Mouse (Mus musculus): ENCODE data around the gene Pglyrp1. TPM values are rescaled to one million over a fixed set of nuclear protein-coding genes. Genes with fewer than 3 reads are reported as not detected.
"Not testable (repeated sequence)": the region's sequence is repeated elsewhere in the genome, so short reads cannot be mapped to it uniquely, and the experiment has no call there.

Gene Pglyrp1
- 1 to 10 TPM; 1.3 to 2.2 TPM for total RNA-seq (2021)
- polyA plus RNA-seq (2012; rRNA removed): 2.3 and 12.7 TPM in 2 replicates
- long read RNA-seq, partial matches to known transcripts: 0 of 1 reads
- long read RNA-seq, other reads (novel, unspliced or antisense): 0 of 1 reads

DNA sequence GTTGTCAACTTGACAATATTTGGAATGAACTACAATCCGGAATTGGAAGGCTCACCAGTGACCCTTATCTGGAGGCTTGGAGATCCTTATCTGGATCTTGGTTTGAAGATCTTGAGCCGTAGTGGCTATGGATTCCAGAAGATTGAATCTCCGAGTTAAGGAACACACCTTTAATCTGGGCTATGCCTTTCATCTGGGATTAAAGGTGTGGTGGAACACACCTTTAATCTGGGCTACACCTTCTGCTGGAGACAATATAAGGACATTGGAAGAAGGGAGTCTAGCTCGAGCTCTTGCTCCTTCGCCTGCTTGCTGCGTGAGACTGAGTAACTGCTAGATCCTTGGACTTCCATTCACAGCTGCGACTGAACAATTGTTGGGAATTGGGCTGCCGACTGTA, at the start of gene Pglyrp1:
Gene Pglyrp1, plus strand, starts transcription at position 301 of the 400 bp plus-strand sequence.
- H3K36me3 ChIP-seq (ENCODE audit: control insufficient read depth, insufficient read depth, low read length); H3K79me2 ChIP-seq (replicated peaks; ENCODE audit: control insufficient read depth, insufficient read depth, low read length); H3K9ac ChIP-seq (ENCODE audit: low read depth, low read length); DNase-seq; H3K4me1 ChIP-seq (ENCODE audit: control insufficient read depth, insufficient read depth, low read length); H3K27ac ChIP-seq; intact Hi-C loops (cut with DNase I); H3K4me3 ChIP-seq; H3K27me3 ChIP-seq (ENCODE audit: control insufficient read depth, insufficient read depth, low read length): not testable (repeated sequence)
- 100% methylated on average over 1 of the region's 8 CpGs for WGBS

DNA sequence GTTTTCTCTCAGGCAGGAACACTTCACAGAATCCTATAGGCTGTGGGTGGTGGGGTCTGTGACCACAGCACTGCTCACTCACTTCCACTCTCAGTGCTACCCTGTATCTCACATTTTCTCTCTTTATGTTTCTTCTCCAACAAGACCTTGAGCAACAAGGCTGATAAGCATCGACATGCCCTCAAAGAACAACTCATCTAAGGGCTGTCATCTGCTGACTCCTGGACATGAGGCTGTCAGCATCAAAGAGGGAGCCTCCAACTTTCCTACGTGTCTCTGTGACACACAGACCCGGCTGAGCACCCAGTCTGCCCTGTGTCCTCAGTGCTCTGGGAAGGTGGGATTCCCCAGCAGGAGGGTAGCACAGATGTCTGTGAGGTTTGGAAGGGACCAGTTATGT, 49.6 kb upstream of the Pglyrp1 start, which contains the start of gene Psg17:
Gene Psg17, minus strand, starts transcription at position 101 of the 400 bp plus-strand sequence.
- no peaks in the 10 kb centered on the region for H3K79me2 ChIP-seq (replicated peaks; ENCODE audit: control insufficient read depth, insufficient read depth, low read length)
- H3K4me1 ChIP-seq (ENCODE audit: control insufficient read depth, insufficient read depth, low read length): no peaks in the 10 kb centered on the region
- no peaks in the 10 kb centered on the region for H3K36me3 ChIP-seq (ENCODE audit: control insufficient read depth, insufficient read depth, low read length)
- TF ChIP-seq CTCF (IDR thresholded peaks at IDR 0.05) (no peak), POLR2A (IDR thresholded peaks at IDR 0.05; ENCODE audit: insufficient read depth, low read depth, low read length) (no peak), EP300 (IDR thresholded peaks at IDR 0.05; ENCODE audit: insufficient read depth, low read depth, low read length) (no peak)
- H3K27me3 ChIP-seq (ENCODE audit: control insufficient read depth, insufficient read depth, low read length): no peaks in the 10 kb centered on the region
- 60% methylated on average over 3 of the region's 3 CpGs for WGBS
- no peak within 1 kb of the TSS for H3K27ac ChIP-seq
- no peak within 1 kb of the TSS for H3K4me3 ChIP-seq
- no peak for DNase-seq
- no peak within 1 kb of the TSS for H3K9ac ChIP-seq (ENCODE audit: low read depth, low read length)
- intact Hi-C loops (cut with DNase I): no loop called here

DNA sequence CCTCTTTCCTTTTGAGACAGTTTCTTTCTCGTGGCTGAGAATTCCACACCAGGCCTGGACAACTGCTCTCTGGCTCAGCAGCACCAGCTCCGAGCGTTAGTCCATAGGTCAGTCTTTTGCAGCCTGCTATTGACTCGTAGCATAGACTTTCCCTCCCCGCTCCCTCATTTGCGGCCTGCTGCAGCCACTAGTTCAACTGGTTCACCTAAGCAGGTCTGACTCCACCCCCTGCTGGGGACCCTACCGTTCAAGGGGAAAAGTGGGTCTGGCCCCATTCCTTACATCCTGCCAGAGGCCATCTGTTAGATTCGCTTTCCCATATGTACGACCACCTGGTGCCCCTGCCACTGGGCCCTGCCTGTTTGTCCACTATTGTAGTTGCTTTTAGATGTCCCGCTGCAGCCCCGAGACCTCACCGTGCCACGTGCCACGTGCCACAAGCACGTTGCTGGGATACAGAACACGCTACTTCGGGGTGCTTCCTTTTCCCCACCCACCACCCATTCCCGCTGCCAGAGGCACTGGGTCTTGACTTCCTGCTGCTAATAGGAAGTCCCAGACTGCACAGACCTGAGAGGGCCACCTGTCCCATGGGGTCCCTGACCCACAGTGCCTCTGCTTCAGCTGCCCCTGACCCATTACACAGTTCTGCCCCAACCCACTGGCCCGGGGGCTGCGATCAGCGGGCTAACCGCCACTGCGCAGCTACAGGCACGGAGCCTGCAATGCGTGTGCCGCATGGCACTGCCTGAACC, 43.2 kb upstream of the Pglyrp1 start:
- TF ChIP-seq EP300 (IDR thresholded peaks at IDR 0.05; ENCODE audit: insufficient read depth, low read depth, low read length) (no peak), POLR2A (IDR thresholded peaks at IDR 0.05; ENCODE audit: insufficient read depth, low read depth, low read length) (no peak), CTCF (IDR thresholded peaks at IDR 0.05) (no peak)
- H3K4me3 ChIP-seq: no peak overlapping the region
- DNase-seq: no peak
- no peak overlapping the region for H3K9ac ChIP-seq (ENCODE audit: low read depth, low read length)
- no peaks in the 10 kb centered on the region for H3K27me3 ChIP-seq (ENCODE audit: control insufficient read depth, insufficient read depth, low read length)
- no peaks in the 10 kb centered on the region for H3K36me3 ChIP-seq (ENCODE audit: control insufficient read depth, insufficient read depth, low read length)
- H3K79me2 ChIP-seq (replicated peaks; ENCODE audit: control insufficient read depth, insufficient read depth, low read length): no peaks in the 10 kb centered on the region
- H3K4me1 ChIP-seq (ENCODE audit: control insufficient read depth, insufficient read depth, low read length): no peaks in the 10 kb centered on the region
- no peak overlapping the region for H3K27ac ChIP-seq
- WGBS: 59% methylated on average over 26 of the region's 26 CpGs
- intact Hi-C loops (cut with DNase I): no loop called here

DNA sequence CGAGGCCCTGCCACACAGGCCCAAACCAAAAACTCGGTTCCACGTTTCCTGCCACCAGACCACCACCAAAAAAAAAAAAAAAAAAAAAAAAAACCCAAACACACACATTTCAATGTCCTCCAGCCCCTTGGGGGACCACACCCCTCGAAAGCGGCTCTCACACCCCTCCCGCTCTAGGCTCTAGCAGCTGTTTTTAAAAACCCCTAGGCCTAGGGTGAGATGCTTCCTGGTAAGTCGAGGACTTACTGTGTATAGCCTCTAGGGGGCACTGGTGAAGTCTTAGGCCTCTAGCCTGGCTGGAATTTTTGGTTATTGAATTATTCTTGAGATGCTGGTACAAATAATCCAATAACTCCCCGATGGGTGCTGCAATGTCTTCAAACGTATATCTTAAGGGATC, 42.5 kb upstream of the Pglyrp1 start:
- 56% methylated on average over 9 of the region's 9 CpGs for WGBS
- DNase-seq: no peak
- TF ChIP-seq CTCF (IDR thresholded peaks at IDR 0.05) (peak; percentile 72), POLR2A (IDR thresholded peaks at IDR 0.05; ENCODE audit: insufficient read depth, low read depth, low read length) (no peak)

DNA sequence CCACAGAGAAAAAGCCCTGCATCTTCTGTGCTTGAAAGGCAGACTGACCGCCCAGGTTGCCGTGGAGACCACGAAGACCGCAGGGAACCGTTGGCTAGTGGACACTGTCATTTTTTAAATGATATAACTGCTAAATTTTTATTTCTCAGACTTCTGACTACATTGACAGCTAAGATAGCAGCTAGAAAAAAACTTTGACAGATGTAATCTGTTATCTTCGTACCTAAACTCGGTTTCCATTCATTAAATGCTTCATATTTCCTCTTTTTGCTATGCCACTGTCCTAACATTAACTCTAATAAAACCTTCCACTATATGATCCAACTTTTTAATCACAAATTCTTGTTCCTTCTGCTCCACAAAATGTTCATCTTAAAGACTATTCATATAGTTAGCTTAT, 41.6 kb upstream of the Pglyrp1 start:
- no peak overlapping the region for H3K4me3 ChIP-seq
- no peaks in the 10 kb centered on the region for H3K4me1 ChIP-seq (ENCODE audit: control insufficient read depth, insufficient read depth, low read length)
- H3K27ac ChIP-seq: no peak overlapping the region
- 79% methylated on average over 7 of the region's 7 CpGs for WGBS
- no peak overlapping the region for H3K9ac ChIP-seq (ENCODE audit: low read depth, low read length)
- no peaks in the 10 kb centered on the region for H3K36me3 ChIP-seq (ENCODE audit: control insufficient read depth, insufficient read depth, low read length)
- intact Hi-C loops (cut with DNase I): no loop called here
- no peaks in the 10 kb centered on the region for H3K79me2 ChIP-seq (replicated peaks; ENCODE audit: control insufficient read depth, insufficient read depth, low read length)
- no peak for TF ChIP-seq CTCF (IDR thresholded peaks at IDR 0.05)
- TF ChIP-seq EP300 (IDR thresholded peaks at IDR 0.05; ENCODE audit: insufficient read depth, low read depth, low read length): no peak
- no peak for TF ChIP-seq POLR2A (IDR thresholded peaks at IDR 0.05; ENCODE audit: insufficient read depth, low read depth, low read length)
- DNase-seq: no peak
- H3K27me3 ChIP-seq (ENCODE audit: control insufficient read depth, insufficient read depth, low read length): no peaks in the 10 kb centered on the region

More for the DNA sequence above, 42.5 kb upstream of the Pglyrp1 start:
- intact Hi-C loops (cut with DNase I): no loop called here
- no peaks in the 10 kb centered on the region for H3K36me3 ChIP-seq (ENCODE audit: control insufficient read depth, insufficient read depth, low read length)
- no peak overlapping the region for H3K4me3 ChIP-seq
- H3K9ac ChIP-seq (ENCODE audit: low read depth, low read length): no peak overlapping the region
- H3K4me1 ChIP-seq (ENCODE audit: control insufficient read depth, insufficient read depth, low read length): no peaks in the 10 kb centered on the region
- H3K27me3 ChIP-seq (ENCODE audit: control insufficient read depth, insufficient read depth, low read length): no peaks in the 10 kb centered on the region
- H3K79me2 ChIP-seq (replicated peaks; ENCODE audit: control insufficient read depth, insufficient read depth, low read length): no peaks in the 10 kb centered on the region
- H3K27ac ChIP-seq: no peak overlapping the region

DNA sequence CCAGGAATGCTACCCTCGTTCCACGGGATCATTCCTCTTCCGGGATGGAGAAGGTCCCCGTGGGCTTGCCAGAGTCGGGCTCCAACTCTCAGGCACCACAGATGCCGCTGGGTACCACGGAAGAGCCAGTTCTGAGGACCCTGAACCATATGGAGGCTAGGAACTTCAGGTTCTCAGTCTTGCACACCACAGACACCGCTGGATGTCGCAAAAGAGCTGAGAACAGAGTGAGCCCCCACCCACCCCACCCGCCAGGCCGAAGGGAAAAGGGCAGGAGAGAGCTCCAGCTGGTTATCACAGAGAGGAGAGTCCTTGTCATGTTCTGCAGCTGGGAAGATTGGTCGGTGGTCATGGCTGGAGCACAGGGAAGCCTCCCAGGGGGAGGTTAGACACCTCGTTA, 38.8 kb upstream of the Pglyrp1 start:
- no peak for TF ChIP-seq EP300 (IDR thresholded peaks at IDR 0.05; ENCODE audit: insufficient read depth, low read depth, low read length)
- TF ChIP-seq CTCF (IDR thresholded peaks at IDR 0.05): peak; percentile 68
- DNase-seq: peak in 1 of 2 experiments; percentile 40
- Histone ChIP-seq H3K4me1 (ENCODE audit: control insufficient read depth, insufficient read depth, low read length) (no peaks in the 10 kb centered on the region), H3K27me3 (ENCODE audit: control insufficient read depth, insufficient read depth, low read length) (no peaks in the 10 kb centered on the region), H3K4me3 (no peak overlapping the region), H3K9ac (ENCODE audit: low read depth, low read length) (no peak overlapping the region), H3K27ac (no peak overlapping the region), H3K79me2 (replicated peaks; ENCODE audit: control insufficient read depth, insufficient read depth, low read length) (no peaks in the 10 kb centered on the region), H3K36me3 (ENCODE audit: control insufficient read depth, insufficient read depth, low read length) (no peaks in the 10 kb centered on the region)
- intact Hi-C loops (cut with DNase I): loop anchor here (1.0 kb wide), 1 partner anchor 41 kb away; no protein-coding TSS in a partner anchor
- 22% methylated on average over 13 of the region's 13 CpGs for whole genome bisulfite sequencing
